Mouse (Mus musculus) cortical plate, adult 2 months (tissue): Measurements from ENCODE around the gene Ncapg2. TPM values are rescaled to one million over a fixed set of nuclear protein-coding genes. Genes with fewer than 3 reads are reported as not detected.

Experiments
- H3K27ac ChIP-seq: fragments of 200-500 bp; 2 replicates; pipeline ENCODE4 v1.5.1; 2012; ENCODE audit warnings: low read length, control low read depth, inconsistent platforms; ENCODE audit not compliant: insufficient read depth
- H3K4me1 ChIP-seq: fragments of 200-500 bp; 2 replicates; pipeline ENCODE4 v1.6.1; 2011; ENCODE audit warnings: low read length; ENCODE audit not compliant: control insufficient read depth, insufficient read depth
- H3K4me3 ChIP-seq: fragments of 200-500 bp; 2 replicates; pipeline ENCODE4 v1.5.1; 2011; ENCODE audit warnings: mild to moderate bottlenecking, low read length, control low read depth; ENCODE audit not compliant: insufficient read depth
- CTCF ChIP-seq: fragments of 200-500 bp; IDR thresholded peaks from 2 replicates; pipeline ENCODE4 v1.5.1; 2011; ENCODE audit warnings: mild to moderate bottlenecking, control low read depth, low read length; ENCODE audit not compliant: insufficient read depth; ENCODE audit errors: extremely low read depth
- POLR2A ChIP-seq: fragments of 200-500 bp; IDR thresholded peaks from 2 replicates; pipeline ENCODE4 v1.6.1; 2011; ENCODE audit warnings: mild to moderate bottlenecking, low read length, control low read depth; ENCODE audit not compliant: insufficient read depth; ENCODE audit errors: extremely low read depth
- polyA plus RNA-seq: library from polyadenylated mRNA; depleted of rRNA; stranded (reverse); fragments of >200 nt; gene quantifications from 2 replicates; pipeline ENCODE4 v1.2.3, GENCODE M21; 2012; rRNA removed

The Ncapg2 gene
- polyA plus RNA-seq = 3.7 and 3.8 TPM in 2 replicates

DNA sequence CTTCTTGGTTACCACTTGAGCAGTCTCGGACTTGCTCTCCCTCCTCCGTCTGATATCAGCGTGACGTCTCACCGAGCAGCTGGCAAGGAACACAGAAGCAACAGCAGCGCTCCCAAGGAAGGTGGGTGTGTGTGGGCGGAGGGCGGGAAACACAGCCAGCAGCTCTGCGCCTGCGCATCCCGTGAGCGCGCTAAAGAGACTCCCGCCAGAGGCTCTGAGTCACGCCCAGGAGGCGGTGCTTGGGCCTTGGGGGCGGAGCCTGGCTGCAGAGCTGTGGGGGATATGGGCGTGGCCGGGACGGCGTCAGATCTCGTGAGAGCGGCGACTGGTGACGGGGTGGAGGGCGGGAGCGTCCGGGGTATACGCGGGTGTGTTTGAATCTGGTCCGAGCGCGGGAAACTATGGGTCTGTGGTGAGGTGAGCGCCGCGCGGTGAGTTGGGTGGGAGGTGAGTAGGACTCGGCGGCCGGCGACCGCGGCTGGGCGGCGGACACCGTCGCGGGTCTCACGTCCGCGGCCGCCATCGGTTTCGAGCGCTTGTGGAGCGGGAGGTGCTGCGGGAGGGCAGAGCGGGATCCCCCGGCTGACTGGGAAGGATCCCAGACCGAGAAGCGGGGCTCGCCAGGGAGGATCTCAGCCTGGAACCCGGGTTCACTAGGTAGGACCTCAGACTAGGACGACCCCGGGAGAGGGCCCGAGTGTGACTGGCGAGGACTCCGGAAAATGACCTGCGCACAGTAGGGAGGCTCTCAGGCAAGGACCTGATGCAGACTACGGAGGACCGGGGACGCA is at the start of gene Ncapg2:
Ncapg2 (plus strand) TSS at position 358 of the 791 bp plus-strand sequence.
- TF ChIP-seq POLR2A = no peak
- TF ChIP-seq CTCF = no peak
- Histone ChIP-seq H3K4me1 (no peaks in the 10 kb centered on the region), H3K4me3 (peak within 1 kb of the TSS; percentile 31), H3K27ac (no peak within 1 kb of the TSS)

DNA sequence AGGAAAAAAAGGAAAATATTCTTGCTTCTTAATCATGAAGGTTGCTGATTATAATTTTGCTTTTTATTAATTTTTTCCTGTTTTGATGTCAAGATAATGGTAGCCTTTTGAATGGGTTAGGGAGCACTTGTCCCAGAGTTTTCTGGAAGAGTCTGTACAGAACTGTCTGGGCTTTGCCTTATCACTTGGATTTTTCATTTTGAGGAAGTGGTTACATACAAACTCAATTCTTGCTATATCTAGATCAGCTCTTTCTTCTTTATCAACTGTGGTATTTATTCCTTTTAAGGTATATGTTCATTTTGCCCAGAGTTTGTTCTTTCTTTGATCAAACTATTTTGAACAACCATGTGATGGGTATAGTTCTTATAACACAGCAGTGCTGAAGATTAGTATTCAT is 43.1 kb upstream of the Ncapg2 start:
- no peak overlapping the region for H3K27ac ChIP-seq
- no peak for TF ChIP-seq POLR2A
- no peak for TF ChIP-seq CTCF
- no peaks in the 10 kb centered on the region for H3K4me1 ChIP-seq
- no peak overlapping the region for H3K4me3 ChIP-seq

- no peak overlapping the region for H3K4me3 ChIP-seq
- TF ChIP-seq CTCF = no peak
These were observed 38.3 kb upstream of the Ncapg2 start for GRCm38 (mm10) chr12:116366900-116367299.

DNA sequence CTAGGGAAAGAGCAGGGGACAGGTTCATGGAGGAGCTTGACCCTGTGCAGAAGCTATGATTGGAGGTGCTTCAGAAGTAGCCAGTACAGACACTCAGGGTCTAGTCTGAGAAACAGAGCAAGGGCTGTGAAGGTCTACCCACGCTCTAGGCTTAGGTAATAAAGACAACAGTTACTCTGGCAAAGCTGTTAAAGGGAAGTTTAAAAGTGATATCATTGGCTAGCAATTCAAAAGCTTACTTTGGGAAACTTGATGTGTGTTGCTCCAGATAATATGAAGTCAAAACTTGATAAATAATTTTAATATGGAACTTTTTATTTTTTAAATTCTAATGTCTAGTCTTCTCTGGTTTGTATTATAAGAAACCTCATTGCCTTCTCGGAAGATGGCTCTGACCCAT is 37.9 kb upstream of the Ncapg2 start:
- H3K27ac ChIP-seq = no peak overlapping the region
- H3K4me3 ChIP-seq = no peak overlapping the region
- TF ChIP-seq POLR2A (no peak), CTCF (no peak)
- no peaks in the 10 kb centered on the region for H3K4me1 ChIP-seq

More at GRCm38 (mm10) chr12:116366900-116367299, 38.3 kb upstream of the Ncapg2 start:
- Histone ChIP-seq H3K27ac (no peak overlapping the region), H3K4me1 (no peaks in the 10 kb centered on the region)

- TF ChIP-seq CTCF (no peak), POLR2A (no peak)
- Histone ChIP-seq H3K27ac (no peak overlapping the region), H3K4me3 (no peak overlapping the region), H3K4me1 (no peaks in the 10 kb centered on the region)
These were observed 36.3 kb upstream of the Ncapg2 start for GRCm38 (mm10) chr12:116368857-116369256.

DNA sequence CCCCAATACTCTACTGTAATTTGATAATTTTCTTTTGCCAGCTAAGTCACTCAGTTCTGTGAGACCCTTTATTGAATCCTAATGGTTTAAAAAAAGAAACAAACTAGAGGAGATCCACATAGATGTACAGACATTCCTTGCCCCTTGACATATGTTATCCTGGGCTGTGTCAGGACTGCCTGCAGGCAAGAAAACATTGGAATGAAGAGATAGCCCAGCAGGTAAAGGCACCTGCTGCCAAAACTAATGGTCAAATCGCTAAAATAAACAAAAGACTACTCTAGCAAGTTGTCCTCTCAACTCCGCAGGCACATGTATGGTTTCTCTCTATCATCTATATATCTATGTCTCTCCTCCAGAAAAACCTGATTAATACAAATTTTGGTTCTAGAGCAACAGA is 22.1 kb upstream of the Ncapg2 start:
- H3K4me1 ChIP-seq = no peaks in the 10 kb centered on the region
- H3K27ac ChIP-seq = no peak overlapping the region
- H3K4me3 ChIP-seq = no peak overlapping the region
- TF ChIP-seq POLR2A = no peak
- TF ChIP-seq CTCF = no peak

DNA sequence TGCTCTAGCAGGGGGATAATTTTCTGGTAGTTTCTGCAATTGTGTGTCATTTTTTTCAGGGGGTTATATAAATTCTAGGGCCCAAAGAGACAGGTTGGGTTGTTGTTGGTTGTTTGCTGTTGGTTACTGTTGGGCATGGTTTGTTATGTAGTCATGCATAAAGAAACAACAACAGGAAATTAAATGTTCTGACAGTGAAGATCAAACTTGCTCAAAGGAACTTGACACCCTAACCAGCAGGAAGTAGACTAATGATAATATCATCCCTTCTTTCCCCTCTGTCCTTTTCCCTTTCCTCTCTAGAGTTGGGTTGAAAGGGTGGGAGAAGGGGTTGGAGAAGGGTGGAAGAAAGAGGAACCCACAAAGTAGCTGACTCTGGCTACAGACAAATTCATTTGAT is 21.2 kb upstream of the Ncapg2 start:
- Histone ChIP-seq H3K27ac (no peak overlapping the region), H3K4me1 (no peaks in the 10 kb centered on the region), H3K4me3 (no peak overlapping the region)
- TF ChIP-seq CTCF (no peak), POLR2A (no peak)

- Histone ChIP-seq H3K4me3 (no peak overlapping the region), H3K27ac (no peak overlapping the region), H3K4me1 (no peaks in the 10 kb centered on the region)
- TF ChIP-seq CTCF = no peak
- TF ChIP-seq POLR2A = no peak
These were observed 18.4 kb upstream of the Ncapg2 start for GRCm38 (mm10) chr12:116386802-116387201.

- no peaks in the 10 kb centered on the region for H3K4me1 ChIP-seq
- H3K27ac ChIP-seq = no peak overlapping the region
- no peak overlapping the region for H3K4me3 ChIP-seq
- no peak for TF ChIP-seq CTCF
- TF ChIP-seq POLR2A = no peak
These were observed 15.3 kb upstream of the Ncapg2 start for GRCm38 (mm10) chr12:116389868-116390267.

DNA sequence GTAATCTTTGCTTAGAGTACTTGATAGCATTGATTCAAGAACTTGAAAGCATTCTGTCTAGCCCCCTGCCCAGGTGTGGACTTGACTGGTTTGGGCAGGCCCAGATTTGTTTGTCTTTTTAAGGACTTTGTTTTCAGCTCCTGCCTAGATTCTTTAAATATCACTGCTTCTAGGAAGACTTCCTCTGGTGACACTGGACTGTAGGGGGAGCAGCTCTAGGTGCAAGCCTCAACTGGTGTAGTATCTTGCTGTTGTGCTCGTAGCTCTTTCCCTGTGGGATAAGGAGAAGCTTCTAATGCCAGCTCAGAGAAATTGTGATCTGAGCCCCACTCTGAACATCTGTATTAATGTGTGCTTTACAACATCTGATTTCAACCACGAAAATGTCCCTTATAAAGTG is 10.9 kb upstream of the Ncapg2 start:
- no peaks in the 10 kb centered on the region for H3K4me1 ChIP-seq
- TF ChIP-seq CTCF (no peak), POLR2A (no peak)
- H3K4me3 ChIP-seq = no peak overlapping the region
- H3K27ac ChIP-seq = no peak overlapping the region
